Mouse (Mus musculus) NIH3T3 (cell line): ENCODE measurements around the gene Sirt4.
A peak's percentile ranks its signal among the peaks of the same experiment; 100 is the strongest.
"Not testable (repeated sequence)": the region's sequence is repeated elsewhere in the genome, so short reads cannot be mapped to it uniquely, and the experiment has no call there.

ENCODE experiments used
- DNase-seq: peaks from one replicate; pipeline ENCODE4 v3.0.0-alpha.2; 2012; ENCODE audit warnings: low read depth

The Sirt4 gene

GRCm38 (mm10) chr5:115483947-115484920 is at the start of gene Sirt4:
Gene Sirt4 (minus strand): TSS chr5:115484725.
- DNase-seq: peak; percentile 95

- peak; percentile 87 for DNase-seq
Measured at GRCm38 (mm10) chr5:115531671-115532270, 47.2 kb upstream of the Sirt4 start.

GRCm38 (mm10) chr5:115530447-115530809 is 45.9 kb upstream of the Sirt4 start:
- no peak for DNase-seq

- DNase-seq: no peak
Measured at GRCm38 (mm10) chr5:115529742-115530446, 45.4 kb upstream of the Sirt4 start.

GRCm38 (mm10) chr5:115529364-115529741 is 44.8 kb upstream of the Sirt4 start:
- no peak for DNase-seq

DNA sequence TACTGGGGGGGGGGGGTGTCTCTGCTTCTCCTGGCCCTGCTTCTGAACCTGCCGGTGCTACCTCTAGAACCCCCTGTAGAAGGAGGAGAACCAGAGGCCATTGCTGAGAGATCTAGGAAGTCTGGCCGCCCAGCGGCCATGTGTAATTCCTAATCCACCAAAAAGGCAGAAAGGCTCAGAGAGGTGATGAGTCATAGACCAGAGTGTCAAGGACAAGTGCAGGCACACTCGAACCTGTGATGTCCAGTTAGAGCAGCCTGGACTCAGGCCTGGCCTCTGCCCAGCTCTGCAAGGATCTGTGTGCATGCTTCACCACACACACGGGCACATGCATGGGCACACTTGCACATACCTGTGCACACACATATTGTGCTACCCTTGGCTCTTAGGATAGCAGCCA is 43.6 kb upstream of the Sirt4 start:
- DNase-seq: peak; percentile 34

DNA sequence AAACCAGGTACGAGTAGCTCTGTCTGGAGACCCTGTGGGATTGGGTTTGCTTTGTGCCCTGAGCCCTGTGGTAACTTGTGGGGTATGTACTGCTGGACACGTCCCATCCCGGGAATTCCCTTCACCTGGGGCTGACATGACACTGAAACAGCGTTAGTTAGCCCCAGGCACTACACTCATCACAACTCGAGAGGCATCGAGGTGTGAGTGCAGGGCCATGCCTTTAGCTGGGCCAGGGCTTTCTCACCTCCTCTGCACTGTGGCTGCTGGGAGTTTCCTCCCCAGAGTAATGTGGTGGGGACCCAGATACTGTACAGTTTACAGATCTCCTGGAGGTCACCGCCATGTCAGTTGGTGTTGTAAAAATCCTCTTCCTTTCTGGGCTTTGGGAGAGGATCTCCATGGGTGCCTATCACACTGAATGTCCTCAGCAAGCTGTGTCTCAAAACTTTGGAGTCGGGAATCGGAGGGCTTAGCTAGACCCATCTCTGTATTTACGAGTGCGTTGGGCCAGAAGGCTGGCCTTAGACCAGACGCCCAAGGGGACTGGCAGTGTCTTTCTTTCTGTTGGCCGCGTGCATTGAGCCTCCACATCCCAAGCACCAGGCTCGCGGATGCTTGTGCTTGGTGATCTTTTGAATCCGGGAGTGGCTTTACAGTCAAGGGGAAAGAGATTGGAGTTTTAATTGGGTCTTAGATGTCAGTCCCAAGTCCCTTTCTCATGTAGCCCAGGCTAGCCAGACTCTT is 42.1 kb upstream of the Sirt4 start:
- no peak for DNase-seq

DNA sequence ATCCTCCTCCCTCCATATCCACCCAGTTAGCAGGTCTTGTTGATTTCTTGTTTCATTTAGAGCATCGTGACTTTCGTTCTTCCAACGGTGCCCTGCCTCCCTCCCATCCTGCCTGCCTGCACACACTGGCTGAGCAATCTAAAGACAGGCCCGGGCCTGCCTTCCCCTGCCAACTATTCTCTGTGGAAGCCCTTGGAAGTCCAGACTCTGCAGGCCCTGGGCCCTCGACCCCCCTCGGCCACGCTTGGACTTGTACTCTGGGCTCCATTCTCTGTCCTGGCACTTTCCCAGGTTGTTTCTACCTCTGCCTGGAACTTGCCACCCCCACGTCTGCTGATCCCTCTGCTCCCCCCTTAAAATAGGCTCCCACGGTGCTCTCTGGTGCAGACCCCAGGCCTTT is 41.4 kb upstream of the Sirt4 start:
- DNase-seq: no peak

DNA sequence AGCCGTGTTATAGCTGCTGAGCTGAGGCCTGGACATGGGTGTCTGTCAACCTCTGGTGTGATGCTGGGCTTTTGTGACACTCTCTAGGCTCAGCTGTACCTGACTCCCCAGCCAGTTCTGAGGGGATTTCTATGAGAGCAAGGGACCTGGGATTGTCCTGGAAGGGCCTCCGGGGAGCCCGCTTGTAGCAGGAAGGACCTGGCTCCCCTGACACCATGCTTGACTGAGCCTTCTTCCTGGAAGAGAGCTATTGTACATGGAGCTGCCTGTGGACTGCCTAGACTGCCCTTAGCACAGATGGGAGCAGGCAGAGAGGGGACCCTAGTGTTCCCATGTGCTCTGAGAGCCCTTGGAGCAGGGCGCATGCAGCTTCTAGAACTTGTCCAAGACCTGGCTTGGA is 40.9 kb upstream of the Sirt4 start:
- no peak for DNase-seq

DNA sequence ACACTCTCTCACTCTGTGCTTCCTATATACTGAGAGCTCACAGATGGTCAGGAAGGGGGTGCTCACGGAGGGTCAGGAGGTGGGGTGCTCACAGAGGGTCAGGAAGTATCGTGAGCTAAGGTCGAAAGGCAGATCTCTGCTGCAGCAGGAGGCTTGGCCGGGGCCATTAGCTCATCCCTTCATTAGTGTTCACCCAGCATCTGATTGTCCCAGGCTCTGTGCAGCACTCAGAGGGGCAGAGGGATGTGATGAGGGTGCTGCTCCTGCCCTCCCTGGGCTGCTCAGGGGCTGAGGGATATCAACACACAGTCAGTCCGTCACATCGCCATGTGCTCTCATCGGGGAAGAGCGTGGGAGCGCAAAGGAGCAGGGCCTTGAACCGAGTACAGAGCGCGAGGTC is 39.9 kb upstream of the Sirt4 start:
- DNase-seq: no peak

DNA sequence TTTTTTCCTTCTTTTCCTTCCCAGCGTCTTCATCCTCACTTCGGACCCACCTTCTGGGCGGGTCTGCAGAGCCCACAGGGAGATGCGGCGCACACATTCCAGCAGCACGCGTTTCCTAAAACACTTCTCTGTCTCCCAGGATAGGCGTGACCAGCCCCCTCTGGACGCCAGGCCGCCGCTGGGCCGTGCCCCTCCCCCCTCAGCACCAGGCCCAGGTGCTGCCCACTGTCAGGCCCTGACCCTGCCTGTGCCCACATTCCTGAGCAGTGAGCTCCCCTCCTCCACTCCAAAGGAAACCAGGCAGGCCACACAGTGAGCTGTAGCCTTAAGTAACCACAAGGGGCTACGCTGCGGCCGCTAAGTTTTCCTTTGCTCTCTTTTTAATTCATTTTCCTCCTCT is 39.4 kb upstream of the Sirt4 start:
- peak; percentile 41 for DNase-seq

DNA sequence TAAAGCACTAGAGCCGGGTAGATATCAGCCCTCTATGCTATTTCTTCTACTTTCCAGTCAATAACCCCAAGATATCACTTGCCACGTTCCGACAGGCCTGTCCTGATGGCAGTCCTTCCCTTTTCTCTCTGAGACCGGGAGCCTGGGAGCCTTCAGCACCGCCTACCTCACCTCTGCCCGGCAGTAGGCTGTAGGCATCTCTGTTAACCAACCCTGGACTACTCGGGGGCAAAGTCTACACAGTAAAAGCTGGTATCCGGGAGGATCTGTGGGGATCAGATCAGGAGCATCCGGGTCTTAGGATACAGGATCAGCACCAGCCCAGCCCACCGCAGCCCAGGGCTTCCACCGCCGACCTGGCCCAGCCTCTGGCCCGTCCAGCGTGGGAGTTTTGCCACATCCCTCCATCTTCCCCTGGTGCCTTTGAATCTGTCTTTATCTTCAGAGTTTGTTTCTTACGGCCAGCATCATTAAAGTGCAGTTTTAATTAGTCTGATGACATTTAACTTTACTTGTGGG is 38.5 kb upstream of the Sirt4 start:
- DNase-seq: no peak

DNA sequence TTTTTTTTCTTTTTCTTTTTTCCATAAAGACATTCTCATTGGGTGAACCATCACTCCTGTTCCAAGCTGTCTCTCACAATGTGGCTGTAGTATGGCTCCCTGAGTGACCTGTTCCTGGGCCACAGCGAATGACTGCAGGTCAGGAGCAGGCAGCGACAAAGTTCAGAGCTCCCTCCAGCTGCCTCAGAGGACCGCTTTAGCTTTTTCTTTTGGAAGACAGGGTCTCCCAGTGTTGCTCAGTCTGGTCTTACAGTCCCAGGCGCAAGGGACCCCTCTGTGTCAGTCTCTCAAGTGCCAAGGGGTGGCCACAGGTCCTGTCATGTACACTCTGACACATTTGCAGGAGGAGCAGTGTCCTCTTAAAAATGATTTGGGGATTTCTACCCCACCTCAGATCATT is 38.0 kb upstream of the Sirt4 start:
- no peak for DNase-seq

DNA sequence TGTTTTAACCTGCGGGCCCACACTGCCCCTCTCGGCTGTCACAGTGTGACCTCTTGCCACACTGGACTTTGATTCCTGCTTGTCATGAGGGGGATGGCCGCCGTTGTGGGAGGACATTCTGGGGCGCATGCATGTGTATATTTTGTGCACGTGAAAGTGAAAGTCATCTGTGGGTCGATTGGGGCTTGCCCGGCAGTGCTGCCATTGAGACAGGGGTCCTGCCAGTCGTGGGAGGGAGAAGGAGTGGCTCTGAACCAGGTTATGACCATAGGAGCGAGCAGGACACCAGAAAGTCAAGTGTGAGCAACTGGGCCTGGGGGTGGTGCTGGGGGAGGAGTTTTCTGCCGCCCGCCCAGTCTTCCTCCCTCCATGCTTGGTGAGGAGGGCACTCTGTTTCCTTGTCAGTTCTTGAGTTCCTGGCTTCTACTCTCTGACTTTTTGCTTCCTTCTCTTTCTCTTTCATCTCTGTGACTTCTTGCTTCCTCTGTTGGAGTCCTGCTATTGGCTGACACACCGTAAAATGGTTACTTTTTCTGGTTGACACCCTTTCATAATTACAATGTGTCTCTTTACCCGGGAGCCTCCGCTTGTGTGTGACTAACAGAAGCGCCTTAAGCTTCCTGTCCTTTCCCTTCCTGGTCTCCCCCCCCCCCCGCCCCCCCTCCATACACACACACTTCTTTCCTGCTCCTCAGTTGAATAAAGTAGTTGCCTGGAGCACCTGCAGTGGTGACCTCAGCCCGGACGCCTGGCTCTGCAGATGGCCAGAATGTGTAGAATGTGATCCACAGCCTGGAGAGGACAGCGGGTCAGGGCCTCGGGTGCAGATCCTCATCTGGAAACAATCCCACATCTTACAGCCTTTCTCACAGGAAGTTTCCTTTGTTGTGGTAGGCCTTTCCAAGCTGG is 37.3 kb upstream of the Sirt4 start:
- peak; percentile 47 for DNase-seq

- DNase-seq: no peak
Measured at GRCm38 (mm10) chr5:115520325-115520869, 35.9 kb upstream of the Sirt4 start.

GRCm38 (mm10) chr5:115518214-115518613 is 33.7 kb upstream of the Sirt4 start:
- not testable (repeated sequence) for DNase-seq

DNA sequence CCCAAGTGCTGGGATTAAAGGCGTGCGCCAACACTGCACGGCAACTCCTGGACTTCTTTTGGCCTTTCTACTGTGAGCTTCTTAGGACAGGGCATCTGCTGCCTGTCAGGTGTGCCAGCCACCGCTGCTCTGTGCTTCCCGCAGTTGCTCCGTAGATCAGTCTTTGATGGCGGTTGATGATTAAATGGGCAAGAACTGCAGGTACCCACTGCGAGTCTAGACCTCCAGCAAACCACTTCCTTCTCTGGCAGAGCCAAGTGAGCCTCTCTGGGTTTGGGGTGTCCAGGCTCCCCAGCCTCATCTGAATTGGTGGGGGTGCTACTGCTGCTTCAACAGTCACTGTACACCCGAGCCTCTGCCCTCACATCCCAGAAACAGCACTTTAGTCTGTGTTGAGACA is 33.0 kb upstream of the Sirt4 start:
- DNase-seq: no peak

DNA sequence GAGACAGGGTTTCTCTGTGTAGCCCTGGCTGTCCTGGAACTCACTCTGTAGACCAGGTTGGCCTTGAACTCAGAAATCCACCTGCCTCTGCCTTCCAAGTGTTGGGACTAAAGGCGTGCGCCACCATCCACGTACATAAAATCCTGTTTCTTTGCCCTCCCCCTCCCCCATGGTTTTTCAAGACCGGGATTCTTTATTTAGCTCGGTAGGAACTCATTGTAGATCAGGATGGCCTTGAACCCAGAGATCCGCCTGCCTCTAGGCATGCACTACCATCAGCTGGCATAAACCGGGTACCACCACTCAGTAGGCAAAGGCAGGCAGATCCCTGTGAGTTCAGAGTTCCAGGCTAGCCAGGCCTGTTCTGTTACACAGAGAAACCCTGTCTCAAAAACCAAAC is 32.4 kb upstream of the Sirt4 start:
- DNase-seq: no peak

DNA sequence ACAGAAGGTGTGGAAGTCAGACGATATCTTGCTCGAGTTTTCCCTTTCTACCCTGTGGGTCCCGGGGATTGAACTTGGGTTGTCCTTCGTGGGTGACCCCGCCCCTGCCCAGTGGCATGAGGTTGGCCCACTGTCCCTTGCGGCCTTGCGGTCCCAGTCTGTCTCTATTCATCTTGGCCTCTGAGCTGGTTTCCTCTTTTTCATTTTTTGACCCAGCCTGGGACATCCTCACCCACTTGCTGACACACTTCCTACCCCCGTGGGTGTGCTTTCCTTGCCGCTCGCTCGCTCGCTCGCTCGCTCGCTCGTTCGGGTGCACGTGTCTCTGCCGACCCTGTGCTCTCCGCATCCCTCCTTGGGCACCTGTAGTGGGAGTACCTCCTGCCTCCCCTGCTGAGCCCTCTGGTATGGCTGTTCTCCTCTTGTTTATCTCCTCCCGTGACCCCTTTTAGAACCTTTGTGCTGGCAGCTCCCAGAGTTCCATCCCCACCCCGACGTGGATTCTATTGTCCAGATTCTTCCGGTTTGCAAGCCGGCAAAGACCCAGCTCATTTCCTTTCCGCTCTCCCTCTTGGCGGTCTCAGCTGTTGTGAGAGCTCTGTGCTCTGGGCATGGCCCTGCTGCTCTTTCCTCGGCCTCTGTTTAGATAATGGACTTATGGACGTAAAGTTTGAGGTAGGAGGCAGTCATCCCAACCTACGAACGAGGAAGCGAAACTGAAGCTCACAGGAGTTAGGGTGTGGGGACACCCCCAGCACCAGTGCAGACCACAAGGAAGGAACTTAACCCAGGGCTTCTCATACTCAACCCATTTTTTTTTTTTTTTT is 31.8 kb upstream of the Sirt4 start:
- DNase-seq: no peak
